Mouse (Mus musculus) T-helper 2 cell (primary cell): ENCODE measurements around the gene Isg20l2.
"Not testable (repeated sequence)": the region's sequence is repeated elsewhere in the genome, so short reads cannot be mapped to it uniquely, and the experiment has no call there.

ENCODE experiments used
- in situ Hi-C: fragments of 300-600 bp; cut with MboI, MseI; formaldehyde crosslinking; loops from one replicate; pipeline ENCODE4 v1.15.1; 2025; ENCODE audit warnings: high pct_unique_total_duplicates

Isg20l2 gene

DNA sequence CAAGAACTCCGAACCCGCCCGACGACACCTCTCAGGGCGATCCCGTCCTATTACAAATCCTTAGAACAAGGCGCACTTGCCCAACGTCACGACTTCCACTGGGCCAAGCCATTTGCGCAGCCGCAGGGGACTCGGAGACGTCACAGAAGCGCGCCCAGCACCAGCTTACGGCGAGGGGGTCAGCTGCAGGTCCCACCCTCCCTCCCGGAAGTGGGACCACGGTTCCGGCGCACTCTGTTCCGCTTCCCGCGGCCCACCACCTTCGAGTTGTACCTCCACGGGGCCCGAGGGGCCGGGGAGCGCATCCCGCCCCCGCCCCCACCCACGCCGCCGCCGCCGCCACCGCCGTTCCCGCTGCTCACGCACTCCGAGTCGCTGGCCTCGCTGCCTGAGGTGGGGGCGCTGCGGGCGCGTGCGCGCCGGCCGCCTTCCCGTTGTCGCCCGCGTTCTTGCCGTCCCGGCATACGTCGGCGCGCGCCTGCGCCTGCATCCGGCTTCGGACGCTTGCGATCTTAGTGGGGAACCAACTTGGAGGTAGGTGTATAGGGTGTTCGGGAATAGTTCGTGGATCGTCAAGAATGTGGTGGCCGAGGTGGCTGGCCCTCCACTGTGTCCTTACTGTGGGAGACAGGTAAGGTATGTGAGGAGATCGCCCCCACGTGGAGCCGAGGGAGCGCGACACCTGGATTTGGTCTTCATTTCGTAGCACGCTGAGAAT lies at the start of gene Isg20l2, which contains the start of gene Rrnad1:
TSS of gene Isg20l2 (plus strand) at position 237 of the 718 bp plus-strand sequence.
TSS of gene Rrnad1 (minus strand) at position 640 of the 718 bp plus-strand sequence.
- in situ Hi-C loops, result loop anchor here (25.0 kb wide), 1 partner anchor 782 kb away; the partner anchor contains the start of gene Rit1

- in situ Hi-C loops, result no loop called here
Observed at GRCm38 (mm10) chr3:87884291-87884690, 45.8 kb upstream of the Isg20l2 start.

DNA sequence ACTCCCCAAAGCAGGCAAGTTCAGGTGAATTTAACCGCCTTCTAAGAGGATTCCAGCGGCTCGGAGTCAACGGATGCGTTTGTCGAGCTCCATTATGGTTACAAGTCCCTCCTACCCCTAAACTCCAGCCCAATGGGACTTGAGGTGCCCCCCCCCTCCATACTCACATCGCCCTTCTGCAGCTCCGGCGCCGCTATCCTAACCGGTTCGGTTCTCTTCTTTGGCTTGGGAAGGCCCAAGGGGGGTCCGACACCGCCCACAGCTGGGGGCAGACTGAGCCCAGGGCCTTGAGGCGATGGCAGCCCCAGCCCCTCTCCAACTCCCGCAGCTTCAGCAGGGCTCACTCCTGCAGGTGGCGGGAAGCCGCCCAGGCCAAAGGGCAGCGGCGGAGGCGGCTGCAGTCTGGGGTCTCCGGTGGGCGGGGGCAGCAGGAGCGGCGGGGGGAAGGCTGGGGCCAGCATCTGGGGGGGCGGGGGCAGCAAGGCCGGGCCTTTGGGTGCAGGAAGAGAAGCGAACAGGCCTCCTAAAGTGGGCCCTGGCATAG lies 45.3 kb upstream of the Isg20l2 start:
- in situ Hi-C loops, result no loop called here

DNA sequence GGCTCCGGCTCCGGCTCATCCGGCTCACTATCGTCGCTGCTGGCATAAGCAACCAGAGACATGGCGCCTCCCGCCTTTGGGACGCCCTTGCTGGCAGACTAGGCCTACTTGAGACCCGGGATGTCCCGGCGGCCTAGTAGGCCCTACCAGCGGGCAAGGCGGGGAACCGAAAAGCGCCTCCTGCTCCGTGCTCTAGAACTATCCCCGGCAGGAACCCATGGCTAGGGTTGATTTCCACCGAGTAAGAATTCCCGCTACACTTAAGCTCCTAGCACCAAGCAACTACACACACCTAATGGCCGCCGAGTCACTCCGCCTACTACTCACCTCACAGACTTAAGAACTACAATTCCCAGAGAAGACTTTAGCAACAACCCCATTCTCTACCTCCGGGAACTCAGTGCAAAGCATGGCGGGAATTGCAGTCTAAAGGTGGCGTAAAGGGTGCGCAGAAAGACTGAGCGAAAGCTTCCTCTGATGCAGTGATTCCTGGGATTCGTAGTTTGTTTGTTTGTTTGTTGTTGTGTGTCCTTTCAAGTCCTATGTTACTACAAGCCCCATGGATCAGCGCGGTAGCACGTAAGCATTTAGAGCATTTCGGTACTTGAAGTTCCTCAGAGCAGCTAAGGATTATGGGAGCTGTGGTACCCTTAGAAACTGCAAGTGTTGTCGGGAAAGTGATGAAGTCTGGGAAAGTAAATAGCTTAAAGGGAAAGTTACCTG lies 44.7 kb upstream of the Isg20l2 start, which contains the start of gene Prcc:
TSS of gene Prcc (minus strand) at position 328 of the 723 bp plus-strand sequence.
- in situ Hi-C loops, result no loop called here

DNA sequence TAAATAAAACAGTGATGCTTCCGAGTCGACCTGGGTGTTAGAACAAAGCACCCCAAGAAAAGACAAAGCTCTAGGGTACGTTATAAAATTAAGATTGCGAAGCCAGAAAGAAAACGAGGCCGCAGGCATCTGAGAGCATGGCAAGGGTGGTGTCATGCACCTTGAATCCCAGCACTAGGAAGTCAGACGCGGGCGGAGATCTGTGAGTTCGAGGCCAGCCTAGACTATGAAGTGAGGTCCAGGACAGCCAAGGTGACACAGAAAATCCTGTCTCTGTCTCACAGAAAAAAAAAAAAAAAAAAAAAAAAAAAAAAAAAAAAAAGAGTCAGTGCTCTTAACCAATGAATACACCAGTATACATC lies 44.1 kb upstream of the Isg20l2 start:
- in situ Hi-C loops, result no loop called here

GRCm38 (mm10) chr3:87886416-87886815 lies 43.7 kb upstream of the Isg20l2 start:
- in situ Hi-C loops, result no loop called here

DNA sequence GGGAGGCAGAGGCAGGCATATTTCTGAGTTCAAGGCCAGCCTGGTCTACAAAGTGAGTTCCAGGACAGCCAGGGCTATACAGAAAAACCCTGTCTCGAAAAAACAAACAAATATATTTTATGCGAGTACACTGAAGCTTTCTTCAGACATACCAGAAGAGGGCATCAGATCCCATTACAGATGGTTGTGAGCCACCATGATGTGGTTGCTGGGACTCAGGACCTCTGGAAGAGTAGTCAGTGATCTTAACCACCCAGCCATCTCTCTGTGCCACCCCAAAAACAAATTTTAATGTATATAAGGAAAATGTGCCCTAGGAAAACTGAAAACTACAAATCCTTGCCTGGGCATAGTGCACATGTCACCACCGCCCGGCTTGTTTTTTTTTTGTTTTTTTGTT lies 42.7 kb upstream of the Isg20l2 start:
- in situ Hi-C loops, result not testable (repeated sequence)

DNA sequence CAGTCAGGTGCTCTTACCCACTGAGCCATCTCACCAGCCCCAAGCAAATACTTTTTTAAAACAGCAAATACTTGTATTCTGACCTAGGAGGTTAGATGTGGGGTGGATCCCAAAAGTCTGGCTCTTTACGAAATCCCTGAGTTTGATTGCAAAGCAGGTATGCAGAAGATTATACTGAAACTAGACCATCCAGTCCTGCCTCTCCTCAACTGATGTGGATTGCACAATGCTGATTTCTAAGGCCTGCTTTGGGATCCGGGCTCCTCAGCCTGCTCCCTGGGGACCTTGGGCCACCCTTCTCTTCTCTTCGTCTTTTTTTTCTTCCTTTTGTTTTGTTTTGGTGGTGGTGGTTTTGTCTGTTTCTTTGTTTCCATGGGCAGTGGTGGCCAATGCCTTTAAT lies 38.6 kb upstream of the Isg20l2 start:
- in situ Hi-C loops, result no loop called here

GRCm38 (mm10) chr3:87893367-87893905 lies 36.7 kb upstream of the Isg20l2 start:
- in situ Hi-C loops, result no loop called here

DNA sequence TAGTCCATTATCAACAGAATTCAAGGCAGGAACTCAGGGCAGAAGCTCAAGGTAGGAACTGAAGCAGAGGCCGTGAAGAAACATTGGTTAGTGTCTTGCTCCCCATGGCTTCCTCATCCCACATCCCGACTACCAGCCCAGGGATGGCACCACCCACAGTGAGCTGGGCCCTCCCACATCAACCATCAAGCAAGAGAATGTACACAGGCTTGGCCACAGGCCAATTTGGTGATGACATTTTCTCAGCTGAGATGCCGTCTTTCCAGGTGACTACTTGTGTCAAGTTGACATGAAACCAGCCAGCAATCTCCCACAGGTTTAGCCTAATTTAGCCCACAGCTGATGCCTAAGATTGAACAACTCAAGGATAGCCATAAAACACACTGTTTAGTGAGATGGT lies 30.8 kb upstream of the Isg20l2 start:
- in situ Hi-C loops, result no loop called here

GRCm38 (mm10) chr3:87899776-87900175 lies 30.3 kb upstream of the Isg20l2 start:
- in situ Hi-C loops, result no loop called here

GRCm38 (mm10) chr3:87901036-87901624 lies 29.0 kb upstream of the Isg20l2 start:
- in situ Hi-C loops, result no loop called here

GRCm38 (mm10) chr3:87901959-87902358 lies 28.2 kb upstream of the Isg20l2 start:
- in situ Hi-C loops, result not testable (repeated sequence)

DNA sequence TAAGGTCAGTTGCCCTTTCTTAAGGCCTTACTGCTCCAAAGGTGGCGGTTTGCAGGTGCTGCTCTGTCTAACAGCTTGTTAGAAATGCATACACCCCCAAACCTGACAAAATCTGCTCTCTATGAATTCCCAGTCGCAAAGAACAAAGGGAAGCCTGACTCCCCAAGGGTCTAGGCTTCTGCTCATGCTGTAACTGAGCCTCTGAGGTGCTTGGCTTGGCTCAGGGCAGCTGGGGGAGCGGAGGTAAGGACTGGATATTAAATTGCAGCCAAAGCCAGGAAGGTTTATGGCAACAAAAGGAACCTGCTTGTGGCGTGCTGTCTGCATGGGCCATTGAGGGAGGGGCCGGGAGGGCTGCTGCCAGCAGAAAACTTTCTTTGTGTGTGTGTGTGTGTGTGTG lies 26.3 kb upstream of the Isg20l2 start:
- in situ Hi-C loops, result no loop called here

DNA sequence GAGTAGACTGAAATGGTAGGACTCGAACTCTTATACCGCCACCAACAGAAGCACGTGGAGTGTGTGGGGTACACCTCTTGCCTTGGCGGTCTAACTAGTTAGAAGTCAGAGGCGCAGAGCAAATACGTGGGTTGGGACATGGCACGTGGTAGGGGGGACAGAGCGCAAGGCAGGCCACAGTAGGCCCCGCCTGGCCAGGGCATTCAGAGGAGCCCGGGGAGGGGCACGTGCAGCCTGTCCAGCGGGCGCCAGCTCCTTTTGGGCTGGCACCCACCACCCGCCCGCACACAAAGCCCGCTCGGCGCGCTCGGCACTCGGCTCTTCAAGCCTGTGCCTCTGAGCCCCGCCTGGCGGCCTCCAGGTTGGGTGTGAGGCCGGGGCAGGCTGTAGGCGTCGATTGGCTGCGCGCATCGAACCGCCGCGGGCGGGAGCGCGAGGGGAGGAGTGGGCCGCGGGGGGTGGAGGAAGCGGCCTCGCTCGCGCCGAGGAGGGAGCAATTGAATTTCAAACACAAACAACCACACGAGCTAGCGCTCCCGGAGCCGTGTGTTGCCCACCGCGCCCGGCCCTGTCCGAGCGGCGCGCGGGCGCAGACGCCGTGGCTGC lies 24.1 kb upstream of the Isg20l2 start, which contains the start of gene Hdgf:
TSS of gene Hdgf (plus strand) at position 442 of the 606 bp plus-strand sequence.
- in situ Hi-C loops, result no loop called here

DNA sequence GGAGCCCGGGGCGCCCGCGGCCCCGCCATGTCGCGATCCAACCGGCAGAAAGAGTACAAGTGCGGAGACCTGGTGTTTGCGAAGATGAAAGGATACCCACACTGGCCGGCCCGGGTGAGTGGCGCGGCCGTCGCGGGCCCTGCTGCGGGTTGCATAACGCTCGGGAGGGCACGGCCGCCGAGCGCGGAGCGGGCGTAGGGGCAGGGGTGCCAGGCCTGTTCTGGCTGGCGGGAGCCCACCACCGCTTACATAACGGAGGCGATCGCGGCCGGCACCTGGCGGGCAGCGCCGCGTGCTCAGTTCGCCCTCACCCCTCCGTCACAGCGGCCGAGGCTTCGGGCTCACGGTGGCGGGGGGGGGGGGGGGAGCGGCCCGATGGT lies 23.5 kb upstream of the Isg20l2 start:
- in situ Hi-C loops, result no loop called here

GRCm38 (mm10) chr3:87906981-87907857 lies 22.9 kb upstream of the Isg20l2 start:
- in situ Hi-C loops, result no loop called here

DNA sequence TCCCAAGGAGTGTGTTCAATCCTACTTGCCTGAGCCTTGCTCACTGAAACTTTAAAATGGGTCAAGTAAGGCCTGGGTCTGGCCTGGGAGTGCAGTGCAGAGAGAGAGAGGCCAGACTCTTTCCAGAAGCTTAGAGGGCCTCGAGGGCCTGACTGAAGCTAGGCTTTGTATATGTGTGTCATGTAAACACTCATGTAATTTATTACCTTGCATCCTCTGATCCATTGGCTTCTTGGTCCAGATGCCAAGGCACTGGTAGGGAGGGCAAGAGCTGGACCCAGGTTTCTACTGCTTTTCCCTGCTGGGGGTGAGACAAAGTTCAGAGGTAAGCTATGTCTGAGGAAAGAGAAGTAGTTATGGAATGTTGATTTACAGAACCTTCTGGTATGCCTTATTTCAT lies 22.2 kb upstream of the Isg20l2 start:
- in situ Hi-C loops, result no loop called here

DNA sequence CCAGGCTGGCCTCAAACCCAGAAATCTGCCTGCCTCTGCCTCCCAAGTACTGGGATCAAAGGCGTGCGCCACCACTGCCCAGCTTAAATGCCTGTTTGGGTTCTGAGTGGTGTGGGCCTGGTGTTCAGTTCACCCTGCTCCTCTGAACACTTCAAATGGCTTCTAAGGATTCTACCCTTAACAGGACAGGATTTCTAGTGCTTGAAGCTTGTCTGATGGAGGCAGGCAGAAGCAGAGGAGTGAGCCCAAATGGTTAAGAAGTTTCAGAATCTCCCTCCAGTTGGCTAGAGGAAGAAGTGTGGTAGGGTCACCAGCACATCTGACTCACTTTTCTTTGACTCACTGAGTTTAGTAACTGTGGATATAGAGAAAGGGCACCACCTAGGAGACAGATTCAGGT lies 20.7 kb upstream of the Isg20l2 start:
- in situ Hi-C loops, result no loop called here

- in situ Hi-C loops, result no loop called here
Observed at GRCm38 (mm10) chr3:87909874-87910273, 20.2 kb upstream of the Isg20l2 start.
